Mouse (Mus musculus) central nervous system, embryonic 18 days (tissue): ENCODE results near the gene Aig1. TPM values are rescaled to one million over a fixed set of nuclear protein-coding genes. Genes with fewer than 3 reads are reported as not detected.

Experiments used
- polyA plus RNA-seq: library from polyadenylated mRNA; depleted of rRNA; stranded (reverse); fragments of >200 nt; gene quantifications from 2 replicates; pipeline ENCODE4 v1.2.3, GENCODE M21; 2012; rRNA removed

Gene Aig1
- 66.8 and 72.2 TPM in 2 replicates for polyA plus RNA-seq

GRCm38 (mm10) chr10:13868371-13869321, at the start of gene Aig1:
Gene Aig1 (minus strand): TSS chr10:13868980.

Other genes starting within 250 kb of the Aig1 start
- 33.1 and 35.4 TPM in 2 replicates for gene Hivep2, start 97.1 kb upstream of the Aig1 start, polyA plus RNA-seq